Mouse (Mus musculus) hematopoietic stem cell, adult 5-6 weeks (primary cell): ENCODE data around the gene Fpr2. TPM values are rescaled to one million over a fixed set of nuclear protein-coding genes. Genes with fewer than 3 reads are reported as not detected.
A peak's percentile ranks its signal among the peaks of the same experiment; 100 is the strongest.
"Not testable (repeated sequence)": the region's sequence is repeated elsewhere in the genome, so short reads cannot be mapped to it uniquely, and the experiment has no call there.

Experiments used
- ATAC-seq, 2 experiments: fragments of 125-278 bp in 1 of 2; replicated peaks in 1 of 2; 2 replicates each; pipeline ENCODE4 v1.8.0; 2016 to 2017; ENCODE audit warnings: inconsistent platforms in 2 of 2, mild to moderate bottlenecking in 2 of 2, moderate number of reproducible peaks in 2 of 2, low read depth in 1 of 2, moderate TSS enrichment in 1 of 2; ENCODE audit not compliant: low FRiP score in 2 of 2, poor library complexity in 2 of 2, severe bottlenecking in 2 of 2, insufficient read depth in 1 of 2, low TSS enrichment in 1 of 2
- total RNA-seq: library from RNA; stranded (forward); fragments of 172-1452, 232-1000 nt; gene quantifications from 2 replicates; pipeline ENCODE4 v1.2.3, GENCODE M21; 2017

The Fpr2 gene
- total RNA-seq, 1 experiment from 2014 or later, result 8.1 TPM

GRCm38 (mm10) chr17:17866801-17867469, 20.7 kb upstream of the Fpr2 start:
- ATAC-seq, result no peak

GRCm38 (mm10) chr17:17870892-17871550, 16.6 kb upstream of the Fpr2 start:
- ATAC-seq, result peak; percentile 66 to 72; a peak in 3 of 4 replicates

- peak; percentile 51 to 71; a peak in 3 of 4 replicates for ATAC-seq
Observed at GRCm38 (mm10) chr17:17871697-17872096, 15.9 kb upstream of the Fpr2 start.

- no peak for ATAC-seq
Observed at GRCm38 (mm10) chr17:17879347-17879746, 8.3 kb upstream of the Fpr2 start.

GRCm38 (mm10) chr17:17882672-17883071, 5.0 kb upstream of the Fpr2 start:
- peak in 1 of 2 experiments; percentile 28; a peak in 1 of 4 replicates for ATAC-seq

GRCm38 (mm10) chr17:17883840-17884239, 3.8 kb upstream of the Fpr2 start, which contains the start of gene Fpr1:
Gene Fpr1 (minus strand): TSS chr17:17883940.
- no peak for ATAC-seq

GRCm38 (mm10) chr17:17889732-17890425, 2.3 kb downstream of the Fpr2 start:
- peak in 1 of 2 experiments; percentile 36; a peak in 1 of 4 replicates for ATAC-seq

GRCm38 (mm10) chr17:17896039-17896438, 8.4 kb downstream of the Fpr2 start:
- peak; percentile 65 to 73 for ATAC-seq

- peak in 1 of 2 experiments; percentile 57; a peak in 1 of 4 replicates for ATAC-seq
Observed at GRCm38 (mm10) chr17:17899268-17899667, 11.6 kb downstream of the Fpr2 start.

- ATAC-seq, result peak; percentile 77 to 81
Observed at GRCm38 (mm10) chr17:17900768-17901167, 13.1 kb downstream of the Fpr2 start.

- ATAC-seq, result peak; percentile 98 to 99
Observed at GRCm38 (mm10) chr17:17909636-17910421, 22.2 kb downstream of the Fpr2 start.

GRCm38 (mm10) chr17:17912618-17913017, 25.0 kb downstream of the Fpr2 start:
- ATAC-seq, result not testable (repeated sequence)

- ATAC-seq, result no peak
Observed at GRCm38 (mm10) chr17:17917376-17917775, 29.8 kb downstream of the Fpr2 start.

- ATAC-seq, result no peak
Observed at GRCm38 (mm10) chr17:17917782-17918181, 30.2 kb downstream of the Fpr2 start.
